Mouse (Mus musculus) ovary, adult 18-20 months (tissue): ENCODE data around the gene Sardh.

Source experiments
- DNase-seq: peaks from one replicate; pipeline ENCODE4 v3.0.0; 2022; ENCODE audit warnings: low spot score, mixed read lengths

Sardh gene

DNA sequence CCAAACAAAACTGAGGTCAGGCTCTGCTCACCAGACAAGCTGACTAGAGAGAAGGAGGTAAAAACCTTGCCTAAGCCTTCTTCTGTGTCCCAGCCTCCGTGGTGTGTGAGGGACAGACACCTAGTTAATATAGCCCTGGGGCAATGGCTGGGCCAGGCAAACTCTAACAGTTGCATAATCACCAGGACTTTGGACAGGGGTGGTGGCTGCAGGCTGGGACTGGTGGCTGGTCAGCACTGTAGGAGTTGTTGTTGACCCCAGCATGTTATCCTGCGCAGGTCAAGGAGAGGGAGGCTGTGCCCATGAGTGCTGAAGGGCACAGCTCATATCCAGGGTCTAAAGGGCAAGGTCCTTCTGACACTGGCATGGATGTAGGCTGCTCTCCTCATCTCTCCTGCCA is at the start of gene Sardh:
TSS of gene Sardh (minus strand) at position 127 of the 400 bp plus-strand sequence.
- no peak for DNase-seq

DNA sequence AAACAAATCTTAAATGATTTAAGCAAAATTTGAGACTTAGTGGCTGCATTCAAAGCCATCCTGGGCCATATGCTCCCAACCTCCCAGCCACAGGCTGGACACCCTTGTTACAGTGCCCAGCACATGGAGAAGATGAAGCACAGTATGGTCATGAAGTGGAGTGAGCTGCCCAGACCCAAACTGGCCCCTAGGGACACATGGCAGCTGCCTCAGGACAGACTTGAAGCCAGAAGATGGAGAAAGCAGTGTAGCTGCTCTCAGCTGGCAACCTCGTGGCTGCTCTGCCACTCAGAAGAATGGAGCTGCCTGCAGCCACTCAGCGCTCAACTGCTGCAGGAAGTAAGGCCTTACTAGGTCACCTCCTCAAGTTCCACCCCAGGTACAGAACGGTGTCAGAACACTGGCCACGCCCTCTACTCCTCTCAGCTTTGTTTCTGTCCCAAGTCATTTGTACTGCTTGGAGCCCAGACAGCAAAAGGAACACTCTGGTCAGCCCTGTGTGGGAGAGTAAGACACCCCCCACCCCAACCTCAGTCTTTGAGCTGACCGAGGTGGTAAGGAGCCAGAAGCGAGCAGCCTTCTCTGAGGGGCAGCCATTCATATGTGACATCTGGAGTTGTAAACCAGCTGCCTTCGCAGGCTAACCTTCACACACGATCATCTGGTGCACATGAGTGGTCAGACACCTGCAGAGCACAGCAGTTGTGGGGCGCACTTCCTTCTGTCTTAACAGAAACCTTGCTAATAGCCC is 48.7 kb upstream of the Sardh start:
- no peak for DNase-seq

DNA sequence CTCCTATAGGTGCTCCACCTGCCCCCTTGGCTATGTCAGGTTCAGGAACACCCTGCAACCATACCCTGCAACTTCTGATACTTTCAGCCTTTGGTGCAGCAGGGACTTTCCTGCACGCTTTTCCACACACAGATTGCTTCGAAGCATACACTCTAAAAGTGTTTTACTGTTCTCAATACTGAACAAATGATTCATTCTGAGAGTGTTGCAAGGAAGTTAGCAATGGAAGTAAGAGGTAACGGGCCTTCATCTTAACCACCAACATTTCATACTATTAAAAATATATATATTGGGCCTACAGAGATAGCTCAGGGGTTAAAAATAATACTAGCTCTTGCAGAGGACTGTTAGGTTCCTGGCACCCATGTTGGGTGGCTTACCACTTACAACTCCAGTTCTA is 46.6 kb upstream of the Sardh start:
- DNase-seq = no peak

DNA sequence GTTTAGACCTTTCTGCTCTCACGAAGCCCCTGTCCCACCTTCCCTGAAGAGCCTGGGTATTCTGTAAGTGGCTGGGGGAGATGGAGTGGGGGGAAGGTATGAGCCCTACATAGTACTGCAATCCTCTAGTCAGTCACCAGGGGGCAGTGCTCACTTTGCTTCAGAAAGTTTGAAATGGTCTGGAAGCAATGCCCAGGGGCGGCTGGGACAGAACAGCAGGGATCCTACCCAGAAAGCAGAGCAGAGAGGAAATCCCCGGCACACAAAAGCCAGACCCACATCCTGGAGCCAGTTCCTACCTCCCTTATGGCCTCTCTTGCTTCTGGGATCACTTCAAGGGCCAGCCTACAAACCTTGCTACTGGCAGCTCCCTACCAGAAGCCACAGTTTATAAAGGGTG is 40.9 kb upstream of the Sardh start:
- peak; percentile 59 for DNase-seq

DNA sequence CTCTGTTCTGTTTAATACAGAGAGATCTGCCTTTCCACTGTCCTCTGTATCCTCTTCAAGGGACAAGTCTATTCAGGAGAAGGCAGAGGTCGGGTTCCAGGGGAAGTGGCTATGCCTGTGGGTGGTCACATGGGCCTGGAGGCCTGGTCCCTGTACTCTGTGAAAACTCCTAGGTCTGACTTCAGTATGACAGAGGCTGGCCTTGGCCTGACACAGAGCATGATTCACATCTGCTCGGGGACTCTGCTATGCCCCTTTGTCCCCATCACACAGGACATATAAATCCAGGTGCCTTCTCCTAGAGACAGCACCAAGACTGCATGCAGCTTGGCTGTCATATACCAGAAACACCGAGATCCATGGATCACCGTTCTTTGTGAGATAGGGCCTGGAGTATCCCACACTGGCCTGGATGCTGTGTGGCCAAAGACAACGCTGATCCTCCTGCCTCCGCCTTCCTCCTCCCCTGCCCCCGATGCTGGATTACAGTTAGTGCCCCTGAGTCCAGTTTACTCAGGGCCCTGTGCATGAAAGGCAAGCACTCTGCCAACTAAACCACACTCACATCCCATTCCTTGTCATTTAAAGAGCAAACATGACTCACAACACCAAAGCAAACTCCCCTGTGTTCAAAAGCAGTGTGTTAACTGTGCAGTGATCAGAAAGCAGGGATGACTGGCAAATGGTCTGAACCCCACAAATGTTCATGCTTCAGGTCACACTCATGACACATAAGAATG is 39.0 kb upstream of the Sardh start:
- DNase-seq = no peak

DNA sequence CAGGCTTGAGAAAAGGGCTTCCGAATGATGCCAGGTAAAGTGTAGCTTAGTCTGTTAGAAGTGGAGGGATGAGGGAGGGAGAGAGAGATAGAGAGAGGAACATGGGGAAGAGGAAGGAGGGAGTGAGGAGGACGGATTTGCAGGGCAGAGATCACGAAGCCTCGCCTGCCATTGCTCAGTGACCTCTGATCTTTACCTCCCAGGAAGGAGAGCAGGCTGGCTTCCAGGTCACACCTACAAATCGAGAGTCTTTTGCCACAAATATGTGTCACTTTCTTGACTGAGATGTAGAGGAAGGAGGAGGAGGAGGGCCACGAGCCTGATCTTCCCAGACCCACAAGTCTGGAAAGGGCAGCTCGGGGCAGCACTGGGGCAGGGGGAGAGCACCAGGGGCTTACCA is 36.3 kb upstream of the Sardh start:
- no peak for DNase-seq

DNA sequence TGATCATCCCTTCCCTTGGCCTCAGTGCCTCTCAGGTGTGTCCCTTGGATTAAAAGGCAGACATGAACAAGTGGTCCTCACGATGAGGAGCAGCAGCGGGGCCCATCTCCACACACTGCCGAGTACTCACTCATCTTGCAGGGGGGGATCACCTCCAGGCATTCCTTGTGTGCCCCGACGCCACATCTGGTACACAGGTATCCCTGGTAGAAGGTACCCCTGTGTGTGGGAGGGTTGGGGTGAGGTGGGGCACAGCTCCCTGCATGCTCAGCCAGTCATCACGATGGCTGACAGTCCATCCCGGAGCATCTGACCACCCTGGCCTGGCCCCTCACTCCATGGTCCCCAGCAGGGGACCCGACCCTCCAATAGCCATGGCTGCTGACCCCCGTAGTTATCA is 33.6 kb upstream of the Sardh start:
- no peak for DNase-seq

DNA sequence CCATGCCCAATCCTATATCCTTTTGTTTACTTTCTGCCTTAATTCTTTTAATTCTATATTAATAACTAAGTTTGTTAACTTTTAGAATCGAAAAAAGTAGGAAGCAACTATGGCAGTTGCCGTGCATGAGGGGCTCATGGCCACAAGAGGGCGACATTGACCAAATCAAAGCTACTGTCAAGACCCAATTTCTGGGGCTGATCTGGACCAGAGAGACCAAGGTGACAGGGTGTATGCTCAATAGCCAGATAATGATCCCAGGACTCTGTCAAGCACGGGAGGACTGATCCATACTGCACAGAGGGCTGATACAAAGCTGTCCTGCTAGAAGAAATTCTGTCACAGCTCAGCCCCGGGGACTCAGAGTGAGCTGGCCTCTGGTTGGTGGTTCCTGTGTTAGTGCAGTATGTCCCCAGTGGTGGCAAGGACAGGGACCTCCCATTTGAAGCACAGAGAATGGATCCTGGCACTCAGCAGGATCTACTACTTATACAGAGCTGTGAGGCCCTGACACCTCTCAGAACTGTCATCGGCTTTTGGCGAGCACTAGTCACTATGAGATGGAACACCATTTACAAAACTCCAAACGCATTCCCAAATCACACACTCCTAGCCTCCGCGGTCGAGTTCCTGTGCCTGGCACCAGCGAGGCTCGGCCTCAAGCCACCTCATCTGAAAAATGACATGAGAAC is 32.9 kb upstream of the Sardh start:
- DNase-seq = peak; percentile 10

DNA sequence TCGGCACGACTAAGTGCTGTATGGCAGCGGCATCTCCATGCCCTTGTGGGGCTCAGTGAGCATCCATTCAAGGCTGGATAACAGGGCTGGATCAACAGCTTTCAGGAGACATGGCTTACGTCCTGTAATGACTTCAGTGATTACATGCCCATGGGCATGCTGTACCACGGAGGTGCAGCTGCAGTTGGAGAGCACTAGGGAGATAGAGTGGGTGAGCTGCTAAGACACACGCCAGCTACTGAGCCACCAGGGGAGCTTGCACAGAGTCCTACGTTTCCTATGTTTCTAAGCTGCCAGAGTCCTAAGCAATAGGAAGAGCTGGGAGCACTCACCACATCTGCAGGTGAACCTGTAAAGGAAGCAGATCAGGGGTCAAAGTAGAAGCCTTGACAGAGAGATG is 30.7 kb upstream of the Sardh start:
- DNase-seq = no peak

DNA sequence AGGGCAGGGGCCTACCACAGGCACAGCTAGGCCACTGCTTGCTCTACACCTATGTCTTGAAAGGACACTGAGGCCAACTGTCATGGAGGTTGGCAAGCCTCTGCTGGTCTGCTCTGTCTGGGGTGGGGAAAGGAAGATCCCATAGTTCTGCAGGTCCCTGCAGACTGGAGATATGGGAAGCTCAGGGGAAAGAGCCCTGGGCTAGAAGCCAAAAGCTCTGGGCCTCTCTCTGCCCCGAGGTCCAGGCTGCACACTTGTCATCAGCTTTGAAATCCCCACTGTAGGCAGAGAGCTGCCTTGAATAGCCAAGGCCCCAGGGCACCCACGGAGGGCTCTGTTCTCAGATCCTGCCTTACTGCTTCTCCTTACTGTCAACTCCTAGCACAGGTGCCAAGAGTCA is 20.2 kb upstream of the Sardh start:
- no peak for DNase-seq

DNA sequence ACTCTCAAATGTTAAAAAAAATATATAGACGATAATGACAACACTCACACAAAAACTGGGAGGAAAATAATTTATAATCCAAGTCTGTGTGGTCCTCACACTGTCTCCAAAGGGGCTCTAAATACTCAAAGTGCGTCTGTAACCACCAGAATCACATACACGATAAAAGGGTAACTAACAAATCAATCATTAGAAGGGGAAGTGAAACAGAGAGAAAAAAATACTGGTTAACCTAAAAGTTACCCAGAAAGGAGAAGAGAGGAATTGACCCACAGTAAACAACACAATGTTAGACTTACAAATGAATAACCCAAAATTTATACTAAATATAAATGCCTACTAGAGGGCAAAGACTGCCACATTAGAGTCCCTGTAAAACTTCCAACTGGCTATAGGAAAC is 17.7 kb upstream of the Sardh start:
- DNase-seq = no peak

DNA sequence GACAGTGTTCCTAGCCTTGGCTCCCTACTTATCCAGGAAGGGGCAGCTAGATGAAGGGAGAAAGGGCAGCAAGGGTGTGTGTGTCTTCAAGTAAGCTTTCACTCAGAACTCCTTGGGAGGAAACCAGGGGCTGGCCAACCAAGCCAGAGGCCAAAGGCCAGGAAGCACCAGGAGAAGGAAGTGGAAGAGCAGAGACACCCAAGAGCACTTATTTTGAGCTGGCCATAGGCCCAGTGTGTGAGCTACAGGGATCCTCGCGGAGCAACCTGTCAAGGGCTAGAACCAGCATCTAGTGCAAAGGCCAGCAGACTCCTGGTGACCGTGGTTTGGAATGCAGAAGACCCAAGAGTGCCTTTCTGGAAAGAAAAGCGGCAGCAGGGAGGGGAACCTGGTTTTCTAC is 14.8 kb upstream of the Sardh start:
- no peak for DNase-seq

DNA sequence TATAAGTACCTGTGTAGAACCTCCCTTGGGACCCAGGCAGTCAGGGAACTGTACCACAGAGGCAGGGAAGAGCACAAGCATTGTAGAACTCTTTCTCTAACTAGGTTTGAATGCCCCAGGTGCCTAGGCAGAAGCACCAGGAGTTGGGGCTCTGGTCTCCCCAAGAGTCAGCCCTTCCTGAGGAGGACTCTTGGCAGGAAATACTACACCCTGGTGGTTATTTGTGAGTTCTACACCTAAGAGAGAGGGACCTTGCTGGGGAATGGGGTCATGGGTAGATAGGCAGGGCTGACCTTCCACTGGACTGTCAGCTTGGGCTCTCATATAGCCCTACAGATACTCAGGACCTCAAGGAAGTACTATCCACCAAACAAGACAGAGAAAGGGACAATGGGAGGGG is 3.3 kb upstream of the Sardh start:
- DNase-seq = no peak

DNA sequence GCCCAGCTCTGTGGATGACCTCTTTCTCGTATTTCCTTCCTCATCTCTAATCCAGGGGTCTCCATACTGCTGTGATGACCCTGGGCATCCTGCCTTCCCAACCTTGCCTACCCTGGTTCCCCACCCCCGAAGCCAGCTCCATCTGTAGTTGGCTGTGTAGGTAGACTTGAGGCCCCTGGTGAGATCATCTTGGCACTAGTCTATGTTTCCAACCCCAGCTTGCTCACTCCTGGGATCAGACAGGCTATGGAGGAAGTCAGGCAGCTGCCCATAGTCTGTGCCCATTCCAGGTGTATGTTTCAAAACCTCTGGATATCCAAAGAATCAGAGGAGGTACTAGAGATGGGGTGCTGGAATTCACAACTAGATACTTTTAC is 662 bp downstream of the Sardh start:
- no peak for DNase-seq

DNA sequence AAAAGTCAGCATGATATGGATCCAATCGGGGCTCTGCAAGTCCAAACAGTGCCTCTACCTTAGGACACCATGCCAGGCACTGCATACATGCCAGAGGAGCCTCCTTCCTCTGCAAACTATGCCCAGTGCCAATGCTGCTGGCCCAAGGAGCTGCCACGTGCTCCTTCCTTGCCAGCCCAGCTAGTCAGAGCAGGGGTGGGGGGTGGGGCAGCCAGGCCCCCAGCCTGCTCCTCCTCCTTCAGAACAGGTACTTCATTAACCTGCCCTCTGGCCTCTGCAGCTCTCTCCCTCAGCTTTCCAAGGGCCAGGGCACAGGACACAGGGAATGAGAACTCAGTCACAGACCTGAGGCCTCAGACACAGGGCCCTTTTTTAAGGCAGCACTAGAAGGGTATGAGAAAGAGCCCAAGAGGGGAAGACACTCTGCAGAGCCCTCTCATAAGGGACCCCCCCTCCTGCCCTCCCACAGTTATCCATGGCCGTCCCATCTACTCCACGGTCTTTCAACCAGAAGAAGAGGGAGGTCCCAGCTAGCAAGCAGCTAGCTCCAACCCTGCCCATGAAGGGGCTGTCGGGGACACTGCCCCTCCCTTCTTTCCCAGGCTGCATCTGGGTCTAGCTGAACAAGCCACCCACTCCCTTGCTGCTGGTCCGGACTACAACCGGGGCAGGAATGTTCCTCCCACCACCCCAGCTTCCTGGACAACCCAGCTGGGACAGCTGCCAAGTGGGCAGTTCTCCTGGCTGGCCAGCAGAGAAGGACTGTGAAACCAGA is 1.2 kb downstream of the Sardh start:
- peak; percentile 90 for DNase-seq

DNA sequence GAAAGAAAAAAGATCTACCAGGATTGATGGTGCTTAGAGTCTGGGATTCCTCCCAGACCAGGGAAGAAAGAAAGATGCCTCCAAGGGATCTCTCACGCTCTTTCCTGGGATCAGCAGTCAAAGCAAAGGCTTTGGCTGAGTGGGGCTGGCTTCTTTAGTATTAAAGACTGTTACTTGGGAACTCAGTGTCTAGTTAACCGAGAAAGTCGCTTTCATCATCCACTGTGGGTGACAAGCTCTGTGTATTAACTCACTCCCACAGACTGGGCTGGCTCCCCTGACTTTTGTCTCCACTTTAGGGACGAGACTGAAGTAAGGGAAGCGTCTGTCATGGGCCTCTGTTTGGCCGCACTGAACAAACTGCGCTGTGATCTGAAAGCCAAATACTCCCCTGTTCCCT is 2.2 kb downstream of the Sardh start:
- no peak for DNase-seq

DNA sequence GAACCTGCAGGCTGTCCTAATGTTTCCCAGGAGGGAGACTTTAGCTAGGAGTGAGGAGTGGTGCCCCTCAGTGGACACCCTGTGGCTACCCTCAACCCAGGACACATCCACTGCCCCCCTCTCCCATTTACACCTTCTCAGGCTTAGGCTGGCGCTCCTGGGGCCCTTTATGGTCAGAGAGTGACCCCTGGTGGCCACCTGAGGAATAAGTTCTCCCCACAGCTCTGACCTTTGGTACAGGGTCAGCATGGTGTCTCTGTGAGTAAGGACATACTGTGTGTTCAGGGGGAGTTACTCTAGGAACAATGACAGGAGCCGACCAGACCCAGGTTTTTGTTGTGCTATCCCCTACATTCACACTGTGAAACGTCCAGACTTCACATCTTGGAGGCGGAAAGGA is 10.8 kb downstream of the Sardh start:
- no peak for DNase-seq

DNA sequence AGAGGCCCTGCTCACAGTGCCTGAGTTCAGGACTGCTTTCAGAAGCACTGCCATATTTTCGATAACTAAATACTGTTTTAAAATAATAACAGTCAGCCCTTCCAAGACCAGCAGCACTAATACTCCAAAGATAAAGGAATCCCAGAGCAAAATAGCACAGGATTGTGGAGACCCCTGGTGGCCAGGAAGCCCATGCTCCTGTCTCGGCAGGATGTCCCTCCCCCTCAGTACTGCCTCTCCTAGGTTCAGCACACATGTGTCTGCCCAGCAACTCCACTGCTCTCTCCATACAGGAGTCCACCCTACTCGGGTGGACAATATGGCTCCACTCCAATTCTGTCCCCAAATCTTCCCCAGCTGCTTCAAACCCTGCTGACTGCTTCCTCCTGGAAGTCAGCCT is 12.4 kb downstream of the Sardh start:
- DNase-seq = no peak

DNA sequence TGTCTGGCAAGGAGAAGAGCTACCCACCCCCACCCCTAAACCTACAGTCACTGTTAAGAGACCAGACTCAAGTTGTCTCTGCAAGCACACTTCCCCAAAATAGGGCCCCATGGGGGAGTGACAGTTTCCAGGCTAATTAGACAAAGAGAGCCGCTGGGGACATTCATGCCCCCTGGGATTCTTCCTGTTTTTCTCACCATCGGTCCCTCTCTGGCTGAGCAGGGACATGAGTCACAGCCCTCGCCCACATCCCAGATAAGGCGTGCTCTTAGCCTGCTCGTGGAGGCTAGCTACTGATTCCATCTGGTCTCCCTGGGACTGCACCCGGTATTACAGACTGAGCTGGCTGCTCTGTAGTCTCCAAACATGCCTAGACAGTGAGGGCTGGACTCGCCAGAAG is 15.8 kb downstream of the Sardh start:
- DNase-seq = no peak

DNA sequence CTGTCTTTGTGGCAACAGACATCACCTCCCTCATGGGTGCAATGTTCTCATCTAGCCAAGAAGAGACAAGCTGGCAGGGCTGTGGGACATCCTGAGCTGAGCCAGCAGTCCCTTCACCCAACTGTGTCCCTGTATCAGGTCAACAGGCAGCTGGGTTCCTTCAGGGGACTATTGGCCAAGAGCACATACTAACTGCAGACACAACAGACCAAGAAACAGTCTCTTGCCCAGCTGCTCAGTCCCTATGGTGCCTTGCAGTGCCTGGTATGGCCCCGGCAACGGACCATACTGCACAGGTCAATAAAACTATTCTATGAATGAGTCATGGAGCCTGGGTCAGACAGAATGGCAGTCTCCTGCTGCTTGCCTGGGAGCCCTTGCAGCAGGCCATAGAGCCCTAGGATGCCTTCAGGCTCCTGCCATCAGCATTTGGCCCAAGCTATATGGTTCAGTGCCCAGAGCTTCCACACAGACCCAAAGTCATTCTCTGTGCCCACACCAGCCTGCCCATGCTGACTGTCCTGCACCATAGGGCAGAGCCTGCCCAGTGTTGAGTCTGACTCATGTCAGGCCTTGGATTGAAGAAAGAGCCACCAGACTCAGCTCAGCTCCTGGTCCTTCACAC is 18.5 kb downstream of the Sardh start:
- DNase-seq = no peak

DNA sequence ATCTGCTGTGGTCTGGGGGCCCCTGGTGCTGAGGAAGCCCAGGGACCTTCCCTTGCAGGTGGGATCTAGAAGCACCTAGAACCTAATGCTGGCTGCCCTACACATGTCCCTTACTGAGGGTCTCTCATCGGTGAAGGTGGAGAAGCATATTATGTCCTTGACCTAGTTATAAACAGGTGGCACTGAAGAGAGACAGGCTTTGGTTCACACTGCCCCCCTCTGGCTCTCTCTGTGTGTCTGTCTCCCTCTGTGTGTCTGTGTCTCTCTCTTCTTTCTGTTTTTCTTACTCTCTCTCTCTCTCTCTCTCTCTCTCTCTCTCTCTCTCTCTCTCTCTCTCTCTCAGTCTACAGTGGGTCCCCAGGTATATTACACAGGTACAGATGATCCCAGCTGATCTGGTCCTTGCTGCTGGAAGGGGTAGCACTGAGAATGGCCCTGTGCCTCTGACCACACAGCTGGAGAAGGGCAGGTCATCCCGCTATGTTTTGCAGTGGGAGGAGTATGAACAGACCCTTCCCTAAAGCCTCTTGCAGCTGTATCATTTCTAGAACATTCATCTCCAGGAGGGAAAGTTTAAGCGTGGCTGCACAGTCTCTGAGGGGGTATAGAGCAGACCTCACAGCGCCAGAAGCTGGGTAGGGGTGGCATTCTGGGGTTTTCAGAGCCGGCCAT is 19.2 kb downstream of the Sardh start:
- no peak for DNase-seq
